8 mouse cellular contexts compared by ENCODE assay signal in genomic region chr10:69535931-69536200, GRCm38 (mm10).
A peak's percentile ranks its signal among the peaks of the same experiment; 100 is the strongest.
DNase-seq lines count a peak whose midpoint lies in the region; ATAC-seq and TF ChIP-seq lines count a peak whose summit lies in the region.

No protein-coding gene starts in this region.

- no peaks in the 10 kb centered on the region for H3K27me3 ChIP-seq in heart, adult 2 months (ENCODE audit: control insufficient read depth, insufficient read depth, low read length)
- H3K27me3 ChIP-seq in embryonic facial prominence, embryonic 10.5 days (replicated peaks; ENCODE audit: low read depth, poor library complexity, severe bottlenecking) = no peaks in the 10 kb centered on the region
- H3K27me3 ChIP-seq in hindbrain, embryonic 11.5 days (ENCODE audit: control insufficient read depth, insufficient read depth, low read length) = no peaks in the 10 kb centered on the region
- no peaks in the 10 kb centered on the region for H3K27me3 ChIP-seq in midbrain, embryonic 14.5 days (ENCODE audit: control insufficient read depth, insufficient read depth, low read length)

- DNase-seq in heart, adult 2 months = no peak
- DNase-seq in heart, postnatal 4 days = no peak
- no peak for DNase-seq in embryonic facial prominence, embryonic 10.5 days (ENCODE audit: low spot score)
- DNase-seq in hindbrain, embryonic 11.5 days (ENCODE audit: low spot score) = no peak
- no peak for DNase-seq in midbrain, embryonic 14.5 days
- DNase-seq in adrenal gland, adult (ENCODE audit: inconsistent age in 2 of 2, low spot score in 1 of 2) = no peak
- DNase-seq in adrenal gland, postnatal 10 days = no peak

- no peaks in the 10 kb centered on the region for H3K79me2 ChIP-seq in heart, adult 2 months (replicated peaks; ENCODE audit: control insufficient read depth, insufficient read depth, low read length)

- TF ChIP-seq EP300 in heart, adult 2 months (IDR thresholded peaks at IDR 0.05; ENCODE audit: insufficient read depth, low read depth, low read length) = no peak

- intact Hi-C loops in heart, adult 2 months (cut with DNase I) = loop anchor here (2.0 to 10.0 kb wide), 3 partner anchors 36 to 249 kb away; no protein-coding TSS in a partner anchor

- H3K36me3 ChIP-seq in heart, adult 2 months (ENCODE audit: control insufficient read depth, insufficient read depth, low read length) = no peaks in the 10 kb centered on the region
- H3K36me3 ChIP-seq in embryonic facial prominence, embryonic 10.5 days (replicated peaks) = no peaks in the 10 kb centered on the region
- H3K36me3 ChIP-seq in hindbrain, embryonic 11.5 days (ENCODE audit: control insufficient read depth, insufficient read depth, low read length) = no peaks in the 10 kb centered on the region
- 0 out of 2 replicates have a peak, but pooled peaks cover 5% of the 10 kb centered on the region for H3K36me3 ChIP-seq in midbrain, embryonic 14.5 days (ENCODE audit: control insufficient read depth, insufficient read depth, low read length)

- no peaks in the 10 kb centered on the region for H3K4me1 ChIP-seq in heart, adult 2 months (ENCODE audit: control insufficient read depth, insufficient read depth, low read length)
- H3K4me1 ChIP-seq in embryonic facial prominence, embryonic 10.5 days = peaks cover 54% of the 10 kb centered on the region
- H3K4me1 ChIP-seq in hindbrain, embryonic 11.5 days (replicated peaks; ENCODE audit: control insufficient read depth, insufficient read depth, low read length) = peaks cover 2% of the 10 kb centered on the region; the same call in 1 of the 2 replicates
- peaks cover 28% of the 10 kb centered on the region for H3K4me1 ChIP-seq in midbrain, embryonic 14.5 days (ENCODE audit: control insufficient read depth, insufficient read depth, low read length)

- no peak for TF ChIP-seq POLR2A in heart, adult 2 months (IDR thresholded peaks at IDR 0.05; ENCODE audit: insufficient read depth, low read depth, low read length)

- 48% methylated on average over 4 of the region's 4 CpGs for WGBS in heart, adult 2 months
- 71% methylated on average over 4 of the region's 4 CpGs for WGBS in embryonic facial prominence, embryonic 10.5 days
- WGBS in hindbrain, embryonic 11.5 days = 51% methylated on average over 4 of the region's 4 CpGs
- 9% methylated on average over 4 of the region's 4 CpGs for WGBS in midbrain, embryonic 14.5 days

- H3K9ac ChIP-seq in heart, adult 2 months (ENCODE audit: low read depth, low read length) = no peak overlapping the region
- H3K9ac ChIP-seq in hindbrain, embryonic 11.5 days (ENCODE audit: low read depth, low read length) = 0 out of 2 replicates have a peak overlapping the region, but pooled peaks have one; percentile 12
- H3K9ac ChIP-seq in midbrain, embryonic 14.5 days (replicated peaks; ENCODE audit: low read length) = peak overlapping the region; percentile 80

- H3K9me3 ChIP-seq in embryonic facial prominence, embryonic 10.5 days = no peaks in the 10 kb centered on the region
- no peaks in the 10 kb centered on the region for H3K9me3 ChIP-seq in hindbrain, embryonic 11.5 days (ENCODE audit: control insufficient read depth, low read length)
- no peaks in the 10 kb centered on the region for H3K9me3 ChIP-seq in midbrain, embryonic 14.5 days (ENCODE audit: control insufficient read depth, low read length)

- peak overlapping the region; percentile 64; the same call in 1 of the 2 replicates for H3K27ac ChIP-seq in heart, adult 2 months
- peak overlapping the region; percentile 82; the same call in 1 of the 2 replicates for H3K27ac ChIP-seq in embryonic facial prominence, embryonic 10.5 days (replicated peaks)
- H3K27ac ChIP-seq in hindbrain, embryonic 11.5 days (ENCODE audit: low read depth, low read length) = peak overlapping the region; percentile 87; the same call in 1 of the 2 replicates
- H3K27ac ChIP-seq in midbrain, embryonic 14.5 days (replicated peaks; ENCODE audit: low read depth, low read length) = peak overlapping the region; percentile 96

- ATAC-seq in hindbrain, embryonic 11.5 days (ENCODE audit: low FRiP score) = peak; percentile 43
- peak; percentile 42; the same call in 1 of the 2 replicates for ATAC-seq in midbrain, embryonic 14.5 days (ENCODE audit: low FRiP score, low TSS enrichment)
- ATAC-seq in erythroid progenitor cell, adult 5-6 weeks (replicated peaks; ENCODE audit: low FRiP score, poor library complexity, severe bottlenecking) = no peak

- H3K4me3 ChIP-seq in heart, adult 2 months = peak overlapping the region; percentile 48; the same call in 1 of the 2 replicates
- H3K4me3 ChIP-seq in embryonic facial prominence, embryonic 10.5 days = peak overlapping the region; percentile 56
- peak overlapping the region; percentile 44 for H3K4me3 ChIP-seq in hindbrain, embryonic 11.5 days (ENCODE audit: low read depth, low read length)
- peak overlapping the region; percentile 64 for H3K4me3 ChIP-seq in midbrain, embryonic 14.5 days (replicated peaks; ENCODE audit: low read depth, low read length)

- TF ChIP-seq CTCF in heart, adult 2 months (IDR thresholded peaks at IDR 0.05) = no peak

- H3K4me2 ChIP-seq in hindbrain, embryonic 11.5 days (replicated peaks; ENCODE audit: low read depth, low read length) = peak overlapping the region; percentile 9
- peak overlapping the region; percentile 76 for H3K4me2 ChIP-seq in midbrain, embryonic 14.5 days (ENCODE audit: low read length)
